Mouse (Mus musculus) neural tube, embryonic 12.5 days (tissue): ENCODE data around the gene Zmym4. TPM values are rescaled to one million over a fixed set of nuclear protein-coding genes. Genes with fewer than 3 reads are reported as not detected.
A peak's percentile ranks its signal among the peaks of the same experiment; 100 is the strongest.
"Not testable (repeated sequence)": the region's sequence is repeated elsewhere in the genome, so short reads cannot be mapped to it uniquely, and the experiment has no call there.

ENCODE experiments used
- ATAC-seq: fragments of 200-750 bp; cut with Nextera tagmentation; 2 replicates; pipeline ENCODE4 v1.8.0; 2017; ENCODE audit warnings: low read depth, mild to moderate bottlenecking, moderate TSS enrichment, moderate library complexity; ENCODE audit not compliant: low FRiP score
- H3K27ac ChIP-seq: fragments of 300-500 bp; sonication (generic); 2 replicates; pipeline ENCODE4 v1.5.1; 2016
- H3K27me3 ChIP-seq: fragments of 300-500 bp; sonication (generic); replicated peaks from 2 replicates; pipeline ENCODE4 v1.6.1; 2016; ENCODE audit warnings: mild to moderate bottlenecking
- H3K36me3 ChIP-seq: fragments of 300-500 bp; sonication (generic); 2 replicates; pipeline ENCODE4 v1.6.1; 2016; ENCODE audit warnings: mild to moderate bottlenecking
- H3K4me1 ChIP-seq: fragments of 300-500 bp; sonication (generic); 2 replicates; pipeline ENCODE4 v1.6.1; 2016
- H3K4me2 ChIP-seq: fragments of 300-500 bp; sonication (generic); replicated peaks from 2 replicates; pipeline ENCODE4 v1.6.1; 2016; ENCODE audit warnings: mild to moderate bottlenecking
- H3K4me3 ChIP-seq: fragments of 300-500 bp; sonication (generic); 2 replicates; pipeline ENCODE4 v1.5.1; 2016
- H3K9ac ChIP-seq: fragments of 300-500 bp; sonication (generic); 2 replicates; pipeline ENCODE4 v1.6.1; 2016; ENCODE audit warnings: mild to moderate bottlenecking
- H3K9me3 ChIP-seq: fragments of 300-500 bp; sonication (generic); 2 replicates; pipeline ENCODE4 v1.6.1; 2016; ENCODE audit warnings: mild to moderate bottlenecking
- WGBS: fragments of 180-500 bp; shearing (Covaris S2); methylation state at CpG from one replicate; pipeline ENCODE4 v1.1.7; 2016; 5-methylcytosine and 5-hydroxymethylcytosine counted together
- polyA plus RNA-seq: library from polyadenylated mRNA; unstranded; fragments of >200 nt; fragmentation: Nextera tagmentation; extraction: Ambion mirVana; gene quantifications from 2 replicates; pipeline ENCODE4 v1.2.1, GENCODE M21; 2016

Gene Zmym4
- polyA plus RNA-seq, result 34.6 and 36.2 TPM in 2 replicates

DNA sequence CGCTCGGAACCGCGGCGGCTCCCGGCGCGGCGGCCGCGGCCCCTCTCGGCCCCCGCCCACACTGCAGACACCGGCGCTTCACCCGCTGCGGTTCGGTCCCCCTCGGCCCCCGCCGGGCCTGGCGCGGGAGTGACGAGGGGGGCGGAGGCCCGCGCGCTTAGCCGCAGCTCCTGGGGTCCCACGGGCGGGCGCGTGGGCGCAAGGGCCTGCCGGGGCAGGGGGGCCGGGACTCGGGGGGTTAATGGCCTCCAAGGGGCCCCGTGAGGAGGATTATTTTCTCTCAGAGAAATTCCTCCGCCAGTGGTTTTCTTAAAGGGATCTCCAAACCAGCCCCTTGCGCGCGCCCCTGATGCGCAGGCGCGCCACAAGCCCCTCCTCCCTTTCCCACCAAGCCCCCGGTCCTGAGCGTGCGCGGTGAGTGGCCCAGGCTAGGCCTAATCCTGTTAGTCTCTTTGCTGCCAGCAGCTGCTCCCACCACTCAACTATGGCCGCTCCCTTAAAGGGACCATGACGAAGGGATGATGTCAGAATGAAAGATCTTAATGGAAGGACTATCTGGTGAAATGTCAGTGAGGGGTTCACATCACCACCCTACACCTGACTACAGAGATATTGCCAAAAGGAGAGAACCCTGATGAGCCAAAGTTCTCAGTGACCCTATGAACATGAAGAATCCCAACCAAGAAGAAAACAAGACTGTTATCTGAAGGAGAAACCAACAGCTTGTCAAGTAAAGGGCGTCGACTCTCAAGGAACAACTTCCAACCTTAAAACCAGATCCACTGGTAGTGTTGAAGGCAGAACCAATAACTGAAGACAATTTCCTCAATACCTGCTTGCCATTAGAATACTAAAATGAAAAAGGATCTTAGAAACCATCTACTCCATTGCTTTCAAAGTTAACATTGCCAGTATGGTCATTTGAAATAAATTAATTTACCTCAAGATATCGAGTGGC is at the start of gene Zmym4:
Zmym4 (minus strand) TSS at position 272 of the 958 bp plus-strand sequence.
- no peaks in the 10 kb centered on the region for H3K9me3 ChIP-seq
- WGBS, result 7% methylated on average over 48 of the region's 54 CpGs
- peak; percentile 100 for ATAC-seq
- peak within 1 kb of the TSS; percentile 99 for H3K9ac ChIP-seq
- peak within 1 kb of the TSS; percentile 85 for H3K4me2 ChIP-seq
- H3K27ac ChIP-seq, result peak within 1 kb of the TSS; percentile 98
- H3K4me1 ChIP-seq, result peaks cover 7% of the 10 kb centered on the region; the same call in 1 of the 2 replicates
- no peaks in the 10 kb centered on the region for H3K27me3 ChIP-seq
- H3K4me3 ChIP-seq, result peak within 1 kb of the TSS; percentile 95
- H3K36me3 ChIP-seq, result no peaks in the 10 kb centered on the region

DNA sequence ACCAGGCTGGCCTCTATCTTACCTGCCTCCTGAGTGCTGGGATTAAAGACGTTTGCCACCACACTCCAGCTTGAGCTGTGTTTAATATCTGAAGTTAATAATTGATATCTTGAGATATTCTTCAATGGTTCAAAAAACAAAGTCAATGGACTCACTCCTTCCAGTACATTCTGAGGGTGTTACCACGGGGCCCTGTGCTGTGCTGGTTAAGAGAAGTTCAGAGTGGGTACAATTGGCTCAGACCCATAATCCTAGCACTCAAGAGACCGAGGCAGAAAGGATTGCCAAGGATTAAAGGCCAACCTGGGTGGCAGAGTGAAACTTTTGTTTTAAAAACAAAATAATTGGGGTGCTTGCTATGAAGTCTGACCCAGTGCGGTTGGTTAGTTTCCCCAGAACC is 48.4 kb upstream of the Zmym4 start:
- no peak overlapping the region for H3K9ac ChIP-seq
- no peaks in the 10 kb centered on the region for H3K27me3 ChIP-seq
- no peak overlapping the region for H3K4me3 ChIP-seq
- no peak overlapping the region for H3K27ac ChIP-seq
- H3K36me3 ChIP-seq, result no peaks in the 10 kb centered on the region
- 0 out of 2 replicates have a peak, but pooled peaks cover 4% of the 10 kb centered on the region for H3K4me1 ChIP-seq
- WGBS, result 88% methylated on average over 4 of the region's 4 CpGs
- H3K4me2 ChIP-seq, result no peak overlapping the region
- H3K9me3 ChIP-seq, result no peaks in the 10 kb centered on the region
- no peak for ATAC-seq

DNA sequence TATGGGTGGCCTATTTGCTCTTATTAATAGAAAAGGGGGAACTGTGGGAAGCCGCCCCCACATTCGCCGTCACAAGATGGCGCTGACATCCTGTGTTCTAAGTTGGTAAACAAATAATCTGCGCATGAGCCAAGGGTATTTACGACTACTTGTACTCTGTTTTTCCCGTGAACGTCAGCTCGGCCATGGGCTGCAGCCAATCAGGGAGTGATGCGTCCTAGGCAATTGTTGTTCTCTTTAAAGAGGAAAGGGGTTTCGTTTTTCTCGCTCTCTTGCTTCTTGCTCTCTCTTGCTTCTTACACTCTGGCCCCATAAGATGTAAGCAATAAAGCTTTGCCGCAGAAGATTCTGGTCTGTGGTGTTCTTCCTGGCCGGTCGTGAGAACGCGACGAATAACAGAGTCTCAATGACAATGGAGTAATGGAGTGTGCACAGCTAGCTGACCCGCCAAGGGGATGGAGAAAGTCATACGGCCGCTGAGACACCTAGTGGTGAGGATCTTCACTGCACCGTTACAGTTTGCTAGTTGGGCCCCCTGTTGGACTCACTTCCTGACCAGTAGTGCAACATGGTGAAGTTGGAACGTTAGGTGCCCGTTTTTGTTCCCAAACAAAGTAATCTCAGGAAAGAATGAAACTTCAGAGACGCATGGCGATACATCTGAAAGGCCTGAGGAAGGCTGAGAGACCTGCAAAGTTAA is 47.5 kb upstream of the Zmym4 start:
- H3K27me3 ChIP-seq, H3K4me1 ChIP-seq, H3K9ac ChIP-seq, H3K27ac ChIP-seq, H3K36me3 ChIP-seq, H3K9me3 ChIP-seq: not testable (repeated sequence)
- peak; percentile 88 for ATAC-seq
- 13% methylated on average over 14 of the region's 26 CpGs for WGBS
- Histone ChIP-seq H3K4me3 (0 out of 2 replicates have a peak overlapping the region, but pooled peaks have one; percentile 7), H3K4me2 (peak overlapping the region; percentile 39)

DNA sequence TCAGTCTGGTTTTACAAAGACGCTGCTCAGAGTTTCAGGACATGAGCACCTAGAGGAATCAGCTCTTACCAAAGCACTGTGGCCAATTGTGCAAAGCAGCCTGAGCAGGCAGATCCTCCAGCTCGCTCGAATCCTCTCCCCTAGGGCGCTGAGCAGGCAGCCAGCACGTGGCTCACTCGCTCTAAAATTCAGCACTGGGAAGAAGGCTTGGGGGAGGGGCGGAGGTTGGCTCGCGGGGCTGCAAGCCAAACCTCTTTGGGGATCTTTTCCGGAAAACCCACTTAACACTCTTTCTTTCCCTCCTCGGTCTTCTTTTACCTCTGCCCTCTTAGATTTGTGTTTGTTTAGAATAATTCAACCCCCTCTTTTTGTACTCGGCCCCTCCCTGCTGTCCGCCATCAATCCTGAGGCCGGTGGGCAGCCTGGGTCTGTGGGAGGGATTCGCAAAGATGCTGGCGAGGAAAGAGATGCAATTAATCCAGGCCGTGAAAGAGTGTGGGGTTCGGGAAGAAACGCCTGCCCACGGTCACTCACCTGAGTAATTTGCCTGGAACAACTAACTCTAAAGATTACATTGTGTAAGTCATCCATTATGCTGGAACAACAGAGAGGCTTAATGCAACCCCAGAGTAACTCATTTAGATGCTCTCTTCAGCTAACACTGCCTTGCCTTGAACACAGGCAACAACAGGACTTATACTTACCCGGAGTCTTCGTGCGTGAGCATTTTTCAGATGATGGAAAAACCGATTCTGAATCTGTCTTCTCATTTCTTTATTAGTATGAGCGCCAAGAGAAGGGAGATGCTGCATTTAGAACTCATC is 37.4 kb upstream of the Zmym4 start:
- H3K27ac ChIP-seq, result peak overlapping the region; percentile 37
- H3K4me2 ChIP-seq, result peak overlapping the region; percentile 58
- H3K27me3 ChIP-seq, result no peaks in the 10 kb centered on the region
- peak overlapping the region; percentile 51 for H3K9ac ChIP-seq
- H3K4me1 ChIP-seq, result peaks cover 16% of the 10 kb centered on the region
- 15% methylated on average over 25 of the region's 25 CpGs for WGBS
- H3K36me3 ChIP-seq, result no peaks in the 10 kb centered on the region
- H3K4me3 ChIP-seq, result peak overlapping the region; percentile 31
- no peaks in the 10 kb centered on the region for H3K9me3 ChIP-seq
- ATAC-seq, result peak; percentile 85

DNA sequence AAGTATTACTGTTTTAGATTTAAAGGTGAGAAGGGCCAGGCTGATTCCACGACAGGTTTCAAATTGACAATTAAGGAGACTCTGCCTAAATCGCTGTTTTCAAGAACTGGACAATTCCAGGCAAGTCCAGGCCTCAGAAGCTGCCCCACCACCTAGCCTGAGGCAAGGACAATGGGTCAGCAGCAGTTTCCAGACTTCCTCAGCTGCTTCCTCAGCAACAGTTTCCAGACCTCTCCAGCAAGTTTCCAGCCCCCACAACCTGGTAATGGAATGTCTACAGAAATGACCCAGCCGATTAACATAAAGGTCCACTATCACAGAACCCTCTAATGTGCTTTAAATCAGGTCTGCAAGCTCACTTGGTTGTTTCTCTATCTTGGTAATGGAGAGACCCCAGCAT is 36.4 kb upstream of the Zmym4 start:
- Histone ChIP-seq H3K9ac (peak overlapping the region; percentile 51; the same call in 1 of the 2 replicates), H3K36me3 (no peaks in the 10 kb centered on the region), H3K4me3 (no peak overlapping the region), H3K27ac (0 out of 2 replicates have a peak overlapping the region, but pooled peaks have one; percentile 37), H3K4me2 (peak overlapping the region; percentile 58), H3K9me3 (no peaks in the 10 kb centered on the region), H3K4me1 (peaks cover 16% of the 10 kb centered on the region), H3K27me3 (no peaks in the 10 kb centered on the region)
- no peak for ATAC-seq
- WGBS, result 80% methylated on average over 3 of the region's 3 CpGs

DNA sequence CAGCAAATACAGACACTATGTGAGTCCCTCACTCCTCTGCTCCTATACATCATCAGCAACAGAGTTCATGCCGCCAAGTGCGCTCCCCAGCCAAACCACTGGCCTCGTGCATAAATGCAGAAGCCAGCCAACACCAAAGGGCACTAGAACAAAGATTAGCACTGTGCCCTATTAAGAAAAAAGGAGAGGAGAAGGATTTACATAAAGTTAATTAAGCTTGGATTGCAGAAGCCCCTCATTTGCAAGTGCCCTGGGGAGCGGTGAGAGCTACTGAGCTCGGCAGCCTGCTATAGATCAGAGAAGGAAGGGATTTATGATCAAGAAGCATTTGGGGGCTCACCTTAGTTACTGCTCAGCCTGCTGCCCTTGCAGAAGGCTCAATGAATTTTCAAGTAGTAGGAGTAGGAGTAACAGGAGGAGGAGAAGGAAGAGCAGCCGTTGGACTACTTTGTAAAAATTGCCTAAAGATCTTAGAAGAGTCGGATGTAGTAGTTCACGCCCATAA is 32.7 kb upstream of the Zmym4 start:
- ATAC-seq, result no peak
- Histone ChIP-seq H3K27ac (no peak overlapping the region), H3K9ac (no peak overlapping the region), H3K4me3 (no peak overlapping the region), H3K27me3 (no peaks in the 10 kb centered on the region), H3K4me1 (peaks cover 14% of the 10 kb centered on the region), H3K9me3 (no peaks in the 10 kb centered on the region), H3K4me2 (peak overlapping the region; percentile 24), H3K36me3 (no peaks in the 10 kb centered on the region)
- WGBS, result 29% methylated on average over 8 of the region's 8 CpGs

DNA sequence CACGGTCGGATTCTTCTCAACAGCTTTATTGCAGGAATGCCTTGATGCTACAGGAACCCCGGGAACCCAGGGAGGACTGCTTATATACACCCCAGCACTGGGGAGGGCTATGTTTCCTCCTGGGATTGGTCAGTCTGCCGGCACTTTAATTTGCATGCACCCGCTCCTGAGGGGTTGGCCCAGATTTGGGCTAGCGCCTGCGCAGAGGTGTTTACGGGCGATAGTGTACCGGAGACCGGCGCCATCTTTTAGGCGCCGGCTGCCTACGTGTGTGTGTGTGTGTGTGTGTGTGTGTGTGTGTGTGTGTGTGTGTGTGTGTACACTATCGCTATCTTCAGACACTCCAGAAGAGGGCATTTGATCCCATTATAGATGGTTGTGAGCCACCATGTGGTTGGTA is 31.4 kb upstream of the Zmym4 start:
- H3K36me3 ChIP-seq, H3K9ac ChIP-seq, H3K4me3 ChIP-seq, ATAC-seq, H3K27ac ChIP-seq, H3K27me3 ChIP-seq, H3K4me2 ChIP-seq, H3K9me3 ChIP-seq, H3K4me1 ChIP-seq: not testable (repeated sequence)
- WGBS, result 95% methylated on average over 16 of the region's 16 CpGs

DNA sequence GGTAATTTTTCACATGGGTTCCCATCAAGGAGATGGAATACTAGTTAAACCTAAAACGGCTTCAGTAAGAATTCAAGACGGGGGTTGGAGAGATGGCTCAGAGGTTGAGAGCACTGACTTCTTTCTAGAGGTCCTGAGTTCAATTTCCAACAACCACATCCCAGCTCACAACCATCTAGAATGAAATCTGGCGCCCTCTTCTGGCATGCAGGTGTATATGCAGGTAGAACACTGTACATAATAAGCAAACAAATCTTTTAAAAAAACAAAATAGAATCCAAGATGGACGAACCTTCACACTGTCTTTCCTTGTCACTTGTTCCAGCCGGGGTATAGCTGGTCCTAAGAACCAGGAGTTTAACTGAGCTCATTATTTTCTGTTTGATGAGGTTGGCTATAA is 24.4 kb upstream of the Zmym4 start:
- H3K27me3 ChIP-seq, result no peaks in the 10 kb centered on the region
- H3K36me3 ChIP-seq, result no peaks in the 10 kb centered on the region
- no peak overlapping the region for H3K4me3 ChIP-seq
- H3K9me3 ChIP-seq, result no peaks in the 10 kb centered on the region
- ATAC-seq, result no peak
- no peak overlapping the region for H3K4me2 ChIP-seq
- 61% methylated on average over 5 of the region's 5 CpGs for WGBS
- no peaks in the 10 kb centered on the region for H3K4me1 ChIP-seq
- no peak overlapping the region for H3K27ac ChIP-seq
- H3K9ac ChIP-seq, result no peak overlapping the region

DNA sequence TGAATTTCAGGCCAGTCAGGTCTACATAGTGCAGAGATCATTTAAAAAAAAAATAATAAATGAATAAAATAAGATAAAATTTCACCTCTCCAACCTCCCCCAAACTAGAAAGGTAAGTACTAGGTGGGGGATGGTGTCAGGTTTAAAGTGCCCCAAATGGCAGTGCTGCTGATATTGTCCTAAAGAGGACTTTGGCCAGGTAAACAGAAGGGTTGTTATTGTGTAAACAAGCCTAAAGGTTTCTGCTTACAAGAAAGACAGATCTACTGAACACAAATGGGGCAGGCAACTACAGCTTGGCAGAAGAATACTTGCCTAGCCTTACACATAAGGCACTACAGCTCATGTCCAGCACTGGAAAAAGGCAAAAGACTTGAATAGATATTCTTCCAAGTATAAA is 22.6 kb upstream of the Zmym4 start:
- H3K4me1 ChIP-seq, result no peaks in the 10 kb centered on the region
- H3K4me3 ChIP-seq, result no peak overlapping the region
- no peak overlapping the region for H3K27ac ChIP-seq
- H3K36me3 ChIP-seq, result no peaks in the 10 kb centered on the region
- no peak overlapping the region for H3K4me2 ChIP-seq
- no peaks in the 10 kb centered on the region for H3K27me3 ChIP-seq
- no peak overlapping the region for H3K9ac ChIP-seq
- no peaks in the 10 kb centered on the region for H3K9me3 ChIP-seq
- no peak for ATAC-seq

DNA sequence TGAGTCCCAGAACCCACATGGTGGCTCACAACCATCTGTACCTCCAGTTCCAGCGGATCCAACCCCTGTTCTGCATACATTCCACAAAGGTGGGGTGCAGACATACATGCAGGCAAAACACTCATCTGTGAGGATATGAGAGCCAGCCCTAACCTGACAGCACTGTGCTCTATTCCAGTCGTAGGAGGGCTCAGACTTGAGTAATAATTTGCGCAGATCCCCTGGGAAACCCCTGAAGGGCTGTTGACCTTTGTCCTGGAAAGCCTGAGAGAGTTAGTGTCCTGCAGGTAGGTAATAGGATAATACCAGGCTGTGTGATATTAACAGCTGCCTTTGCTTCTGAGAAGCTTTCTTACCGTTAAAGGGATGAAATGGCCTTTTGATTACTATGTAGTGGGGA is 20.6 kb upstream of the Zmym4 start:
- no peak overlapping the region for H3K27ac ChIP-seq
- no peaks in the 10 kb centered on the region for H3K27me3 ChIP-seq
- no peak overlapping the region for H3K4me2 ChIP-seq
- H3K9ac ChIP-seq, result no peak overlapping the region
- WGBS, result 76% methylated on average over 4 of the region's 4 CpGs
- no peaks in the 10 kb centered on the region for H3K4me1 ChIP-seq
- H3K9me3 ChIP-seq, result no peaks in the 10 kb centered on the region
- ATAC-seq, result no peak
- no peaks in the 10 kb centered on the region for H3K36me3 ChIP-seq
- H3K4me3 ChIP-seq, result no peak overlapping the region

DNA sequence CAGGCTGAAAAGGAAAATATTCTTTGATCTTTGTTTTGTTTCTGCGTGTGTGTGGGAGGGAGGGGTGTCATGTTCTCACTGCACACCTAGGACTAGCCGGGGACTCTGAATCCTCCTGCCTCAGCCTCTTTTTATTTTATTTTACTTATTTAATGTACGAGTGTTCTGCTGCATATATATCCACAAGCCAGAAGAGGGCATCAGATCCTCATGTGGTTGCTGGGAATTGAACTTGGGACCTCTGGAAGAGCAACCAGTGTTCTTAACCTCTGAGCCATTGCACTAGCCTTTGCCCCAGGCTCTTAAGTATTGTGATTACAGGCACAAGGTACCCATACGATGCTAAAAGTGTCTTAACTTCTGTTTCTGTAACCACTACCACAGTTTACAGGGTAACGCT is 18.8 kb upstream of the Zmym4 start:
- no peaks in the 10 kb centered on the region for H3K27me3 ChIP-seq
- H3K4me3 ChIP-seq, result no peak overlapping the region
- ATAC-seq, result no peak
- WGBS, result 85% methylated on average over 5 of the region's 5 CpGs
- no peak overlapping the region for H3K9ac ChIP-seq
- H3K4me2 ChIP-seq, result no peak overlapping the region
- H3K9me3 ChIP-seq, result no peaks in the 10 kb centered on the region
- H3K27ac ChIP-seq, result no peak overlapping the region
- H3K4me1 ChIP-seq, result no peaks in the 10 kb centered on the region
- no peaks in the 10 kb centered on the region for H3K36me3 ChIP-seq
